Mouse (Mus musculus) B cell, adult 2 months (primary cell): ENCODE results near the gene Ifna11.

Experiments
- DNase-seq, 2 experiments: peaks; one replicate each; pipeline ENCODE4 v3.0.0; 2022

The Ifna11 gene

DNA sequence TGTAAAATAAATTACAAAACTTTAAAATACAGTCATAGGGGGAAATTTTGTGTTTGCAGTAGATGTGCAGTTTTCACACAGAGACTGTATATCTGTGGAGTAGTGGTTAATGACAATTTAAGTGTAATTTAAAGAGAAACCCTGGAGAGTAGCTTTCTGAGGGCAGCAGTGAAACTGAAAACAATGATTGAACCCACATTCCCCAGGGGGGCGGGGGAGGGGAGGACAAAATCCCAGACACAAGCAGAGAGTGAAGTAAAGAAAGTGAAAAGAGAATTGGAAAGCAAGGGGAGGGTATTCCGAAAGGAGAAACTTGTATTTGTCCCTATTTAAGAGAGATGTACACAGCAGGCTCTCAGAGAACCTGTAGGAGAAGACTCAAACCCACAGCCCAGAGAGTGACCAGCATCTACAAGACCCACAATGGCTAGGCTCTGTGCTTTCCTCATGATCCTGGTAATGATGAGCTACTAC, 21.7 kb downstream of the Ifna11 start, which contains the start of gene Ifna4:
Gene Ifna4 (plus strand): TSS at position 424 of the 474 bp plus-strand sequence.
- DNase-seq, result peak; percentile 24 to 44

- no peak for DNase-seq
Observed at GRCm38 (mm10) chr4:88845334-88845733, 25.6 kb downstream of the Ifna11 start.

GRCm38 (mm10) chr4:88849698-88850097, 29.9 kb downstream of the Ifna11 start, which contains the start of gene Ifna1:
Gene Ifna1, plus strand, starts transcription at chr4:88850087.
- no peak for DNase-seq

- DNase-seq, result no peak
Observed at GRCm38 (mm10) chr4:88851026-88851763, 31.4 kb downstream of the Ifna11 start.

- DNase-seq, result no peak
Observed at GRCm38 (mm10) chr4:88859214-88859613, 39.5 kb downstream of the Ifna11 start.

DNA sequence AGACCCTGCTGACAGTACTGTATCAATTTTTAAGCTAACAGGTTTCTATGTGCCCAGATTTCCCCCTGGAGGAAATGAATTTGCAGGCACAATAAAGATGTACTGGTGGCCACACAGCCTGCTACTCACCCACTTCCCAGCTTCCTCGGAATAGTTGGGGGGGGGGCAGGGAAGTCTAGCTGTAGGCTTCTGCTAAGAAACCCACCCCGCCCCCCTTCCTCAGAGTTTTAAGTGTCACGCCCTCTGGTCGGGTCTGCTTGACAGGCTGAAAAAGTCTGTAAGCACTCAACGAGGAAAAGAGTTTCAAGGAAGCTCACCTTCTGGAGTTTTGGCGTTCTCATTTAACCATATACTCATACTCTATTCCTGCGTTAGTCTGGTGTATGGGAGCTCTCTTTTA, 43.5 kb downstream of the Ifna11 start:
- no peak for DNase-seq

GRCm38 (mm10) chr4:88864599-88864998, 44.8 kb downstream of the Ifna11 start:
- DNase-seq, result peak; percentile 73 to 75

- DNase-seq, result peak; percentile 10 to 18
Observed at GRCm38 (mm10) chr4:88865011-88865569, 45.3 kb downstream of the Ifna11 start.

DNA sequence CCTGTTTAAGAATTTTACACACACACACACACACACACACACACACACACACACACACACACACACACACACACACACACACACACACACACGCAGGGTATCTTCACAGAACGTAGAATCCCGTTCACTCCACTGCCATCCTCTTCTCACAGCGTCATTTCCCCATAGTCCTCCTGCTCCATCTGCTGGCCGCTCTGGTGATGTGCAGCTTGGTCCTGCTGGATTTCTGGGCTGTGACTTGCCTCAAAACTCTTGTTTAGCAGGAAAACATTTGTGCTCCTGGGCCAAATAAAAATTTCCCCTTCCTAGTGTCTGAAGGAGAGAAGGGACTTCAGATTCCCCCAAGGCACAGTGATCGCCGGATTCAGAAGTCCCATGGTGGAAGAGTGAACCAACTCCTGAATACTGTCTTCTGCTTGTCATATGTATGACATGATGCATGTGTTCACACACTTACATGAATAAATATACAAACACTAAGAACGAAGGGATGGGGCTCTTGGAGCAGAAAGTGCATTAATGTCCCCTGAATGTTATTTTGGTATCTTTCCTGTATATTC, 47.7 kb downstream of the Ifna11 start:
- peak; percentile 86 for DNase-seq

DNA sequence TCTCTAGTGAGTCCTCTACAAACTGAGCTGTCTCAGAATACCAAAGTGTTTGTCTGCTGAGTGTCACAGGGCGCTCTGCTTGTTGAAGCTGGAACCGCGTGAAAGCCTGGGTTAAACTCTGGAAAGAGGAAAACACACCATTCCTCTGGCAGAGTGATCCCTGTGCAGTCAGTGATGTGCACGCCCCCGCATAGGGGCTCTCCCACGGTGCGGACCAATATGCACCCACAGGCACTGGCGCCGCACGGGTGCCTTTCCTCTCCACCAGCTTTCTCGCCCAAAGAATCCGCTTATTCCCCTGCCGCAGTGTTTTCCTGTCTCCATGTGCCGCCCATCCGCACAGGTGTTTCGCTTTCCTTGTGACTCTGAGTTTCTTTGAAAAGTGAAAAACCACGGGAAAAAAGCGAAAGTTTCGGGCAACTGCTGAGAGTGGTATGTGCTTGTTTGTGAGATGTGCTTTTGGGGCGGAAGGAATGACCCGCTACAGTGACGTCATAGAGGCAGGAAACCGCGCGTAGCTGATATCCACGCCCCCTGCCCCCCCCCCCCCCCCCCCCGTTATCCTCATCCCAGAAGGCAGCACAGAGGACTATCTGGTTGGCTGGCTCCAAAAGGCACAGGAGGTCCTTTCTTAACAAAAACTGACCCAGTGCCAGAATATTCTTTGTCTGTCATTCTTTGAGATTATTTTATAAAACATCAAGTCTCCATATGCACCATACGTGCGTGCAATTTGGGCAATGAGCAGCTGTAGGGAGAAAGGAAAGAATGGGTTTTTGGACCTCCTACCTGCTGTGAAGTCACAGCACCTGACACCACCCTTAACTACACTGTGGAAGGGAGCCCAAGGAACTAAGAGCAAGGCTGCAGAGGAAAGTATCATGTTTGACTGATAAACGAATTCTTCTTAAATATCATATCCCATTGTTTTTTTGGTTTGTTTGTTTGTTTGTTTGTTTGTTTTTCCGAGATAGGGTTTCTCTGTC, 48.5 kb downstream of the Ifna11 start:
- DNase-seq, result peak; percentile 65 to 70
